11 mouse cellular contexts compared by ENCODE assay signal in the genomic region with DNA sequence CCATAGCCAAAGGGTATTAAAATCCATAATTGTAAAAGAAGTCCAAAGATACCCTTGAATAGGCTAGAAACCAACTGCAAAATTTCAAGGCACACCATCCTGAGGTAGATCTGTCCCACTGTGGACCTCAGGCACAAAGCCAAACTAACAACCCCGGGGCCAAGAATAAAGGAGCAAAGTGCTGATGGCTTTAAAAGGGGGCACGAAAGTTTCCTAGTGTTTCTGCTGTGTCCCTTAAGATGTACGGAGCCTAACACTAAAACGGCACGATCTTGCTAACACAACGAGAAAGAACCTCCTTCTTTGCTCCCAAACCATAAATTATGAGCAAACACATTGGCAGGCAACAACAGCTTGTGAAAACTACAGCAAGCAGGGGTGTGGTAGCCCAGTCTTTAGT. TPM values are rescaled to one million over a fixed set of nuclear protein-coding genes. Genes with fewer than 3 reads are reported as not detected.
DNase-seq lines count a peak whose midpoint lies in the region; ATAC-seq and TF ChIP-seq lines count a peak whose summit lies in the region.
"Had no signal": no experiment of that assay in that cellular context is flagged by ENCODE, and none has a peak within 500 bp of the region (broad histone marks: within the 10 kb centered on the region; RNA-seq: fewer than 3 reads in every experiment).

No protein-coding gene starts in this region.

- H3K27ac ChIP-seq in layer of hippocampus, adult 2 months: peak overlapping the region; percentile 99; the same call in 1 of the 2 replicates
- H3K27ac ChIP-seq in intestine, embryonic 15.5 days: no peak overlapping the region
- no peak overlapping the region for H3K27ac ChIP-seq in midbrain, postnatal 0 days (ENCODE audit: low read depth, low read length)

- peak; percentile 25 for DNase-seq in adrenal gland, postnatal 10 days
- DNase-seq in adrenal gland, postnatal 4 days (ENCODE audit: low spot score in 2 of 2): no peak
- no peak for DNase-seq in layer of hippocampus, adult 2 months (ENCODE audit: low spot score in 2 of 2)
- no peak for DNase-seq in layer of hippocampus, adult 11-12 months (ENCODE audit: low spot score)
- DNase-seq in midbrain, postnatal 0 days (ENCODE audit: low spot score): no peak
- DNase-seq in cerebellum, adult 9-10 months: no peak
- DNase-seq: cerebellum, adult 2 months; gastrocnemius, postnatal 36 days had no signal

- no peaks in the 10 kb centered on the region for H3K27me3 ChIP-seq in intestine, embryonic 15.5 days (replicated peaks)
- no peaks in the 10 kb centered on the region for H3K27me3 ChIP-seq in midbrain, postnatal 0 days (ENCODE audit: insufficient read depth, low read length)

- no peaks in the 10 kb centered on the region for H3K9me3 ChIP-seq in intestine, embryonic 15.5 days
- H3K9me3 ChIP-seq in midbrain, postnatal 0 days (ENCODE audit: low read length): no peaks in the 10 kb centered on the region

- no peaks in the 10 kb centered on the region for H3K36me3 ChIP-seq in intestine, embryonic 15.5 days
- no peaks in the 10 kb centered on the region for H3K36me3 ChIP-seq in midbrain, postnatal 0 days (ENCODE audit: insufficient read depth, low read length)

- H3K4me2 ChIP-seq in intestine, embryonic 15.5 days (replicated peaks): peak overlapping the region; percentile 89
- H3K4me2 ChIP-seq in midbrain, postnatal 0 days (ENCODE audit: low read depth, low read length, poor library complexity, severe bottlenecking): peak overlapping the region; percentile 80; the same call in 1 of the 2 replicates

- 71% methylated on average over 6 of the region's 6 CpGs for WGBS in intestine, embryonic 15.5 days
- 81% methylated on average over 6 of the region's 6 CpGs for WGBS in midbrain, postnatal 0 days

- no peak for ATAC-seq in intestine, embryonic 15.5 days
- ATAC-seq in midbrain, postnatal 0 days (ENCODE audit: low FRiP score): no peak
- ATAC-seq in cerebellum, adult (ENCODE audit: insufficient number of reproducible peaks, low FRiP score, low TSS enrichment): no peak

- no peak for TF ChIP-seq CTCF in layer of hippocampus, adult 2 months (conservative IDR thresholded peaks at IDR 0.05)
- no peak for TF ChIP-seq CTCF in midbrain, postnatal 0 days (IDR thresholded peaks at IDR 0.05)

- peak overlapping the region; percentile 87 for H3K4me3 ChIP-seq in layer of hippocampus, adult 2 months
- peak overlapping the region; percentile 77; the same call in 1 of the 2 replicates for H3K4me3 ChIP-seq in intestine, embryonic 15.5 days (replicated peaks)
- H3K4me3 ChIP-seq in midbrain, postnatal 0 days (ENCODE audit: low read depth, low read length): no peak overlapping the region; the same call in 1 of the 2 replicates

- peaks cover 2% of the 10 kb centered on the region; the same call in 1 of the 2 replicates for H3K4me1 ChIP-seq in intestine, embryonic 15.5 days (replicated peaks)
- H3K4me1 ChIP-seq in midbrain, postnatal 0 days (ENCODE audit: insufficient read depth, low read length): peaks cover 4% of the 10 kb centered on the region; the same call in 1 of the 2 replicates

- H3K9ac ChIP-seq in intestine, embryonic 15.5 days: no peak overlapping the region
- no peak overlapping the region for H3K9ac ChIP-seq in midbrain, postnatal 0 days (replicated peaks; ENCODE audit: low read length, poor library complexity, severe bottlenecking)

RNA-seq across cellular contexts. Expression of a gene that starts 1.6 kb away (rescaled TPM):
- total RNA-seq in adrenal gland, postnatal 10 days (2021): 10 to 100 TPM; 66.3 to 83.1 TPM
- 10 to 100 TPM; 36.5 to 38.1 TPM for total RNA-seq in adrenal gland, postnatal 4 days (2021)
- 10 to 100 TPM; 20.6 to 25.6 TPM for total RNA-seq in layer of hippocampus, adult 2 months (2021)
- 11.0 TPM in 2 replicates for polyA plus RNA-seq in intestine, embryonic 15.5 days (2015; fragmentation: Nextera tagmentation; extraction: Ambion mirVana)
- 9.9 and 10.9 TPM in 2 replicates for total RNA-seq in midbrain, postnatal 0 days (2014; rRNA removed)
- 6.1 and 7.0 TPM in 2 replicates for polyA plus RNA-seq in midbrain, postnatal 0 days (2015; fragmentation: Nextera tagmentation; extraction: Ambion mirVana)

RNA-seq across cellular contexts. Expression of a gene that starts 57.2 kb away (rescaled TPM):
- 1 to 10 TPM; 1.7 to 2.5 TPM for total RNA-seq in adrenal gland, postnatal 10 days (2021)
- total RNA-seq in adrenal gland, postnatal 4 days (2021): under 1 TPM; 0.59 to 0.64 TPM
- total RNA-seq in layer of hippocampus, adult 2 months (2021): 10 to 100 TPM; 35.8 to 37.8 TPM
- 1.9 and 2.4 TPM in 2 replicates for polyA plus RNA-seq in intestine, embryonic 15.5 days (2015; fragmentation: Nextera tagmentation; extraction: Ambion mirVana)
- total RNA-seq in midbrain, postnatal 0 days (2014; rRNA removed): 6.0 and 10.2 TPM in 2 replicates
- polyA plus RNA-seq in midbrain, postnatal 0 days (2015; fragmentation: Nextera tagmentation; extraction: Ambion mirVana): 22.2 and 25.5 TPM in 2 replicates
- total RNA-seq: megakaryocyte progenitor cell, adult 5-6 weeks had no signal
